Mouse (Mus musculus) embryonic fibroblast, embryonic 13.5 days (primary cell): ENCODE data around the gene Tnfrsf22.

Experiments used
- CTCF ChIP-seq: IDR thresholded peaks from 2 replicates; pipeline ENCODE4 v1.5.1; 2011; ENCODE audit warnings: mild to moderate bottlenecking, control low read depth, low read length, moderate library complexity, borderline replicate concordance; ENCODE audit not compliant: insufficient read depth
- POLR2A ChIP-seq: IDR thresholded peaks from 2 replicates; pipeline ENCODE4 v1.6.1; 2011; ENCODE audit warnings: low read depth, mild to moderate bottlenecking, control low read depth, low read length, moderate library complexity

- TF ChIP-seq CTCF (no peak), POLR2A (no peak)
These were observed 28.5 kb downstream of the Tnfrsf22 start for GRCm38 (mm10) chr7:143620951-143621350.
